Mouse (Mus musculus): Measurements from ENCODE around the gene Tbcd.

Gene Tbcd

GRCm38 (mm10) chr11:121475699-121476415 lies 24.1 kb downstream of the Tbcd start:
- DNase-seq (ENCODE audit: low read depth, low spot score), result peak; percentile 79

GRCm38 (mm10) chr11:121479476-121480203 lies 27.9 kb downstream of the Tbcd start:
- peak; percentile 37 for DNase-seq (ENCODE audit: low read depth, low spot score)

- no peak for DNase-seq (ENCODE audit: low read depth, low spot score)
Measured at GRCm38 (mm10) chr11:121481129-121481528, 29.4 kb downstream of the Tbcd start.

- DNase-seq (ENCODE audit: low read depth, low spot score), result peak; percentile 88
Measured at GRCm38 (mm10) chr11:121485882-121486281, 34.1 kb downstream of the Tbcd start.

- DNase-seq (ENCODE audit: low read depth, low spot score), result no peak
Measured at GRCm38 (mm10) chr11:121490651-121491050, 38.9 kb downstream of the Tbcd start.

GRCm38 (mm10) chr11:121500595-121500994 lies 48.8 kb downstream of the Tbcd start:
- no peak for DNase-seq (ENCODE audit: low read depth, low spot score)

GRCm38 (mm10) chr11:121501525-121501924 lies 49.8 kb downstream of the Tbcd start:
- no peak for DNase-seq (ENCODE audit: low read depth, low spot score)

- no peak for DNase-seq (ENCODE audit: low read depth, low spot score)
Measured at GRCm38 (mm10) chr11:121502000-121502860, 50.5 kb downstream of the Tbcd start.

- no peak for DNase-seq (ENCODE audit: low read depth, low spot score)
Measured at GRCm38 (mm10) chr11:121508478-121508877, 56.7 kb downstream of the Tbcd start.

GRCm38 (mm10) chr11:121510512-121511246 lies 58.9 kb downstream of the Tbcd start:
- no peak for DNase-seq (ENCODE audit: low read depth, low spot score)

GRCm38 (mm10) chr11:121512896-121513572 lies 61.3 kb downstream of the Tbcd start:
- no peak for DNase-seq (ENCODE audit: low read depth, low spot score)

GRCm38 (mm10) chr11:121515996-121516395 lies 64.2 kb downstream of the Tbcd start:
- no peak for DNase-seq (ENCODE audit: low read depth, low spot score)

GRCm38 (mm10) chr11:121516906-121517305 lies 65.2 kb downstream of the Tbcd start:
- DNase-seq (ENCODE audit: low read depth, low spot score), result no peak

GRCm38 (mm10) chr11:121517687-121518465 lies 66.1 kb downstream of the Tbcd start:
- no peak for DNase-seq (ENCODE audit: low read depth, low spot score)

GRCm38 (mm10) chr11:121519131-121519530 lies 67.4 kb downstream of the Tbcd start, which contains the start of gene Zfp750:
Gene Zfp750 (minus strand): TSS chr11:121519333.
- DNase-seq (ENCODE audit: low read depth, low spot score), result no peak

GRCm38 (mm10) chr11:121519703-121520102 lies 68.0 kb downstream of the Tbcd start:
- DNase-seq (ENCODE audit: low read depth, low spot score), result no peak

- no peak for DNase-seq (ENCODE audit: low read depth, low spot score)
Measured at GRCm38 (mm10) chr11:121520761-121521160, 69.0 kb downstream of the Tbcd start.

GRCm38 (mm10) chr11:121522156-121522762 lies 70.5 kb downstream of the Tbcd start:
- DNase-seq (ENCODE audit: low read depth, low spot score), result no peak

- DNase-seq (ENCODE audit: low read depth, low spot score), result no peak
Measured at GRCm38 (mm10) chr11:121524191-121524590, 72.4 kb downstream of the Tbcd start.
